Mouse (Mus musculus) A20 (cell line): Measurements from ENCODE around the gene Apc2.
A peak's percentile ranks its signal among the peaks of the same experiment; 100 is the strongest.
"Not testable (repeated sequence)": the region's sequence is repeated elsewhere in the genome, so short reads cannot be mapped to it uniquely, and the experiment has no call there.

Experiments used
- DNase-seq: peaks from one replicate; pipeline ENCODE4 v3.0.0-alpha.2; 2011; ENCODE audit warnings: low read depth, low spot score

Apc2 gene

DNA sequence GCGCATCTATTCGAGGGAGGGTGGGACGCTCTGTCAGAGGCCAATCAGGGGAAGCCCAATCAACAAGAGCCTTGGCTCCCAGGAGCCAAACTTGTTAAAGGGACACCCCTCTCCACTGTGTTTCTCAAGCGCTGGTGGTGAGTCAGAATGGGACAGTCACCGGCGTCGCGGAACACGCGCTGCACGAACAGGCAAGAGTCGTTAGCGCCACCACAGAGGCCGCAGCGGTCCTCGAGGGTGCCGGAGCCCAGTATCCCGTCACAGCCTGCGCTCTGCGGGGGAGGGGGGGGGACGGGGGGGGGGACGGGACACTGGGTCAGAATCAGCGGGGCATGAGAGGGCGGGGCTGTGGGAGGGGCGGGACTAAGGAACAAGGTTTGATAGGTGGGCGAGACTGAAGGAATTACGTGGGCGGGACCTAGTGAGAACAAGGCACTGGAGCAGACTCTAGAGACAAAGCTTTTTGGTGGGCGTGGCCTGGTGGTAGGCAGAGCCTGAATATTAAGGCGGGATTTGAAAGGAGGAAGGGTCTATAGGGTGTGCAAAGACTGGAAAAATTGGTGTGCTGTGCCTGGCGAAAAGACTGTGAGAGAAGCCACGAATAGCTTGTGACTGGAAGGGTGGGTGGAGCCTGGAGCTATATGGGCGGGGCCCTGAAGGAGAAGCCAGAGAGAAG is 47.1 kb downstream of the Apc2 start:
- DNase-seq: no peak

- no peak for DNase-seq
These were observed 47.7 kb downstream of the Apc2 start for GRCm38 (mm10) chr10:80343425-80343895.

DNA sequence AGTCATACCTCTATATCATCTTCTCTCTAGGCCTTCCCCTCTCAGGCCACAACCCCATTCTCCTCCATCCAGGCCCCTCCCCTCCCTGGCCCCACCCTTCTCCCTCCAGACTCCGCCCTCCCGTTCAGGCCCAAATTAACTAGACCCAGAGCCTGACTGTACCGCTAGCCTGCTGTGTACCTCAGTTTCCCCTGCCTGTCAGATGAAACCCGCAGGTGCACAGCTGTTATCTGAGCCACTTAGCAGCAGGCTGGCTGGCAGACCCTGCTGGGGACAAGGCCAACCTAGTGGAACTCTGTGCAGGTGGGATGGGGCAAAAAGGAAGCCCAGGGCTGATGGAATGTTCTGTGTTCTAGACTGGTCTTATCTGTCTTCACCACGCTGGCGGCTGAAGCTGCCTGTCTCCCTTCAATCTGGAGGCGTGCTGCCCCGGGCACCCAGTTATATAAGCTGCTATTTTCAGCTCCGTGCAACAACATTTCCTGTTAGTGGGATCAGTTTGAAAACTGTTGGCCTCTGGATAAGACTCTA is 48.4 kb downstream of the Apc2 start:
- DNase-seq: no peak

- no peak for DNase-seq
These were observed 49.3 kb downstream of the Apc2 start for GRCm38 (mm10) chr10:80345122-80345521.

DNA sequence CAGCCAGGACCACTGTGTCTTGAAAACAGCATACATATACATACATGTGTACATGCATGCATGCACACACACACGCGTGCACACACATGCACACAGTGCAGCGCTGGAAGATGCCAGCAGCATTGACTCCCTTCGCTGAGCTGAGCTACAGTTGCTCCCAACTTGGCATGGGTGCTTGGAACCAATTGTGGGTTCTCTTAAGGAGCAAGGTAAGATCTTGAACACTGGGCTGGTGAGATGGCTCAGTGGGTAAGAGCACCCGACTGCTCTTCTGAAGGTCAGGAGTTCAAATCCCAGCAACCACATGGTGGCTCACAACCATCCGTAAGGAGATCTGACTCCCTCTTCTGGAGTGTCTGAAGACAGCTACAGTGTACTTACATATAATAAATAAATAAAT is 50.2 kb downstream of the Apc2 start:
- not testable (repeated sequence) for DNase-seq

- no peak for DNase-seq
These were observed 51.8 kb downstream of the Apc2 start for GRCm38 (mm10) chr10:80347514-80347967.

GRCm38 (mm10) chr10:80348244-80348781 is 52.5 kb downstream of the Apc2 start, which contains the start of gene Adamtsl5:
Gene Adamtsl5, minus strand, starts transcription at chr10:80348412.
- peak; percentile 78 for DNase-seq

DNA sequence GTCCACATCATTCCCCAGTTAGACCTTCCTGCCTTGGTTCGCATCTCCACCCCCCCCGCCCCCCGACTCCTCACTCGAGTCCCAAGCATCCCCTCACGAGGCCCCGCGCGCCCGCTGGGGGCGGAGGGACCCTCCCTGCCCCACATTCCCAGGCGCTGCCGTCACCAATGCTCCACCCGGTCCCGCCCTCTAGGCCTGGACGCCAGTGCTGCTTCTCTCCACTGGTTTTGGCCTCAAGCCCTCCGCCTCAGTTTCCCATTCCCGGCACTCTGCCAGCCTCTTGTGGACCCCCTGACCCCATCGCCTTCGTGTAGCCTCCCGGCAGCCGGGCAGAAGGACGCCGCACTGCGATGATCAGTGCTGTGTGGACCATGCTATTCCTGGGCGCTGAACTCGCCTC is 53.2 kb downstream of the Apc2 start:
- DNase-seq: no peak

- peak; percentile 83 for DNase-seq
These were observed 54.5 kb downstream of the Apc2 start for GRCm38 (mm10) chr10:80350292-80350691.

GRCm38 (mm10) chr10:80351896-80352295 is 56.1 kb downstream of the Apc2 start:
- DNase-seq: no peak

GRCm38 (mm10) chr10:80352727-80353126 is 57.0 kb downstream of the Apc2 start:
- DNase-seq: no peak

DNA sequence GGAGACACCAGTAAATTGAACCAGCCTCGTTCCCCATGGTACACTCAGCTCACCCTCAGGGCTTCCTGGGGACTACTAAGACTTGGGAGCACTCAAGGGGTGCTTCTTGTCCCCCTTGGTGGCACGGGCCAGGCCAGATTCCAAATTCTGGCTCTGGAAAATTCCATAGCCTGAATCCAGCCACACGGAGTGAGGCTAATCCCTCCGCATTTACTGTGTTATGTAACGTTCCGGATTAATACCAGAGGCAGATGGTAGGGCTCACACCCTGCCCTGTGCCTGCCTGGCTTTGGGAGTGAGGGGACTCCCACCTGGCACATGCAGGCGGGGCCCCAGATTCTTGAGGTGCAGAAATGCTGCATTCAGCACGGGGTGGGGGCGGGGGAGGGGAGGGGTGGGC is 59.7 kb downstream of the Apc2 start:
- no peak for DNase-seq

DNA sequence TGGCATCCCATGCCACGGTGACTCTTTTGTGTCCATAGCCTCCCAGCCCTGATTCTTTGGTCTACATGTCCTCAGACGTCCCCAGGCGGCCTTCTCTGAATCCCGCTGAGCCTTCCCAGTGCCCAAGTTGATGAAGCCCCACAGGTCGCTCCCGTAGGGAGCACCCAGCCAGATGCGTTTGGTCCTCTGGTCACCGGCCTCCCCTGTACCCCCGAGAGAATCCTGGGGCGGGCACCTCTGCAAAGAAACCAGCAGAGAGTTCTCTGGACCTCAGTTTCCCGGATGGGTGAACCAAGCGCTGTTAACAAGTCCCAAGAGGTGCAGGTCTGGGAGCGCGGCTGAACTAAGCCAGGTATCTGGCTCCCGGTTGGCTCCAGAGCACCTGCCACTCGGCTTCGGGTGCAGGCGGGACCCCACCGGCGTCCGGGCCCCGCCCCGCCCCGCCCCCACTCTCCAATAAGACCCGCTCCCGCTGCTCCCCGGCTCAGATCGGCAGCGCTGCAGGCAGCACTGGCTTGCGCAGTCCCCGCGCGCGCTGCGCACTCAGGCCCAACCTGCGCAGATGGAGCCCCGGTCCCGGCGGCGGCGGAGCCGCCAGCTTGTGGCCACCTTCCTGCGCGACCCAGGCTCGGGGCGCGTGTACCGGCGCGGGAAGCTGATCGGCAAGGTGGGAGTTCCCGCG is 60.4 kb downstream of the Apc2 start, which contains the start of gene Plk5:
Plk5 (plus strand) TSS at position 459 of the 682 bp plus-strand sequence.
- no peak for DNase-seq

- no peak for DNase-seq
These were observed 61.0 kb downstream of the Apc2 start for GRCm38 (mm10) chr10:80356737-80357136.

- DNase-seq: no peak
These were observed 61.6 kb downstream of the Apc2 start for GRCm38 (mm10) chr10:80357336-80357735.

- peak; percentile 32 for DNase-seq
These were observed 62.3 kb downstream of the Apc2 start for GRCm38 (mm10) chr10:80357994-80358639.

GRCm38 (mm10) chr10:80363734-80364133 is 68.0 kb downstream of the Apc2 start:
- DNase-seq: no peak

GRCm38 (mm10) chr10:80365736-80366135 is 70.0 kb downstream of the Apc2 start:
- no peak for DNase-seq
